Comparison of ENCODE assay signal across 15 mouse cellular contexts in genomic region chr10:116362645-116363044, GRCm38 (mm10).
A peak's percentile ranks its signal among the peaks of the same experiment; 100 is the strongest.
DNase-seq lines count a peak whose midpoint lies in the region; ATAC-seq lines count a peak whose summit lies in the region.
"Had no signal": no experiment of that assay in that cellular context is flagged by ENCODE, and none has a peak within 500 bp of the region (broad histone marks: within the 10 kb centered on the region; RNA-seq: fewer than 3 reads in every experiment).

No protein-coding gene starts in this region.

- no peaks in the 10 kb centered on the region for H3K36me3 ChIP-seq in forebrain, embryonic 13.5 days (ENCODE audit: poor library complexity, severe bottlenecking)
- H3K36me3 ChIP-seq in forebrain, embryonic 12.5 days (replicated peaks), result no peaks in the 10 kb centered on the region
- H3K36me3 ChIP-seq in midbrain, embryonic 14.5 days (ENCODE audit: control insufficient read depth, insufficient read depth, low read length), result no peaks in the 10 kb centered on the region
- no peaks in the 10 kb centered on the region for H3K36me3 ChIP-seq in midbrain, embryonic 11.5 days (ENCODE audit: control insufficient read depth, insufficient read depth, low read length)
- H3K36me3 ChIP-seq in hindbrain, embryonic 14.5 days (replicated peaks; ENCODE audit: control insufficient read depth, insufficient read depth), result no peaks in the 10 kb centered on the region
- H3K36me3 ChIP-seq: liver, embryonic 12.5 days had no signal

- H3K27me3 ChIP-seq in forebrain, embryonic 13.5 days, result no peaks in the 10 kb centered on the region
- H3K27me3 ChIP-seq in forebrain, embryonic 12.5 days, result no peaks in the 10 kb centered on the region
- H3K27me3 ChIP-seq in midbrain, embryonic 14.5 days (ENCODE audit: control insufficient read depth, insufficient read depth, low read length), result no peaks in the 10 kb centered on the region
- no peaks in the 10 kb centered on the region for H3K27me3 ChIP-seq in midbrain, embryonic 11.5 days (ENCODE audit: control insufficient read depth, insufficient read depth, low read length)
- H3K27me3 ChIP-seq in hindbrain, embryonic 14.5 days (ENCODE audit: control insufficient read depth, insufficient read depth, low read length), result no peaks in the 10 kb centered on the region
- H3K27me3 ChIP-seq: liver, embryonic 12.5 days had no signal

- H3K4me1 ChIP-seq in forebrain, embryonic 13.5 days, result peaks cover 13% of the 10 kb centered on the region
- peaks cover 8% of the 10 kb centered on the region; the same call in 1 of the 2 replicates for H3K4me1 ChIP-seq in forebrain, embryonic 12.5 days
- peaks cover 4% of the 10 kb centered on the region; the same call in 1 of the 2 replicates for H3K4me1 ChIP-seq in midbrain, embryonic 14.5 days (ENCODE audit: control insufficient read depth, insufficient read depth, low read length)
- peaks cover 2% of the 10 kb centered on the region; the same call in 1 of the 2 replicates for H3K4me1 ChIP-seq in midbrain, embryonic 11.5 days (ENCODE audit: control insufficient read depth, insufficient read depth, low read length)
- H3K4me1 ChIP-seq in hindbrain, embryonic 14.5 days (replicated peaks; ENCODE audit: control insufficient read depth, insufficient read depth, low read length), result no peaks in the 10 kb centered on the region

- H3K4me3 ChIP-seq in forebrain, embryonic 13.5 days, result no peak overlapping the region
- H3K4me3 ChIP-seq in forebrain, embryonic 12.5 days (replicated peaks), result no peak overlapping the region
- no peak overlapping the region for H3K4me3 ChIP-seq in midbrain, embryonic 14.5 days (replicated peaks; ENCODE audit: low read depth, low read length)
- no peak overlapping the region for H3K4me3 ChIP-seq in midbrain, embryonic 11.5 days (ENCODE audit: low read depth, low read length)
- no peak overlapping the region for H3K4me3 ChIP-seq in hindbrain, embryonic 14.5 days (replicated peaks; ENCODE audit: low read length)
- H3K4me3 ChIP-seq: liver, embryonic 12.5 days had no signal

- ATAC-seq in forebrain, embryonic 13.5 days, result peak; percentile 39
- no peak for ATAC-seq in forebrain, embryonic 12.5 days (ENCODE audit: low FRiP score)
- no peak; the same call in 1 of the 2 replicates for ATAC-seq in midbrain, embryonic 14.5 days (ENCODE audit: low FRiP score, low TSS enrichment)
- ATAC-seq in midbrain, embryonic 11.5 days (ENCODE audit: low FRiP score), result no peak
- peak; percentile 59; the same call in 1 of the 2 replicates for ATAC-seq in hindbrain, embryonic 14.5 days (ENCODE audit: low FRiP score)
- ATAC-seq: liver, embryonic 12.5 days had no signal

- H3K27ac ChIP-seq in forebrain, embryonic 13.5 days, result 0 out of 2 replicates have a peak overlapping the region, but pooled peaks have one; percentile 25
- H3K27ac ChIP-seq in forebrain, embryonic 12.5 days, result no peak overlapping the region
- H3K27ac ChIP-seq in midbrain, embryonic 14.5 days (replicated peaks; ENCODE audit: low read depth, low read length), result peak overlapping the region; percentile 53; the same call in 1 of the 2 replicates
- no peak overlapping the region for H3K27ac ChIP-seq in midbrain, embryonic 11.5 days (ENCODE audit: low read depth, low read length)
- 0 out of 2 replicates have a peak overlapping the region, but pooled peaks have one; percentile 58 for H3K27ac ChIP-seq in hindbrain, embryonic 14.5 days
- H3K27ac ChIP-seq: kidney, postnatal 0 days; liver, embryonic 12.5 days had no signal

- H3K9me3 ChIP-seq in forebrain, embryonic 13.5 days (replicated peaks), result no peaks in the 10 kb centered on the region
- no peaks in the 10 kb centered on the region for H3K9me3 ChIP-seq in forebrain, embryonic 12.5 days
- no peaks in the 10 kb centered on the region for H3K9me3 ChIP-seq in midbrain, embryonic 14.5 days (ENCODE audit: control insufficient read depth, low read length)
- no peaks in the 10 kb centered on the region for H3K9me3 ChIP-seq in midbrain, embryonic 11.5 days (ENCODE audit: control insufficient read depth, low read length)
- H3K9me3 ChIP-seq in hindbrain, embryonic 14.5 days (ENCODE audit: control insufficient read depth, low read length), result no peaks in the 10 kb centered on the region
- H3K9me3 ChIP-seq: liver, embryonic 12.5 days had no signal

- no peak overlapping the region for H3K4me2 ChIP-seq in forebrain, embryonic 13.5 days
- no peak overlapping the region for H3K4me2 ChIP-seq in forebrain, embryonic 12.5 days
- H3K4me2 ChIP-seq in midbrain, embryonic 14.5 days (ENCODE audit: low read length), result no peak overlapping the region
- H3K4me2 ChIP-seq in midbrain, embryonic 11.5 days, result no peak overlapping the region
- no peak overlapping the region for H3K4me2 ChIP-seq in hindbrain, embryonic 14.5 days (replicated peaks)
- H3K4me2 ChIP-seq: heart, embryonic 11.5 days; liver, embryonic 12.5 days; lung, embryonic 14.5 days had no signal

- no peak overlapping the region for H3K9ac ChIP-seq in forebrain, embryonic 13.5 days
- H3K9ac ChIP-seq in forebrain, embryonic 12.5 days, result no peak overlapping the region
- no peak overlapping the region for H3K9ac ChIP-seq in midbrain, embryonic 14.5 days (replicated peaks; ENCODE audit: low read length)
- H3K9ac ChIP-seq in midbrain, embryonic 11.5 days (ENCODE audit: low read length), result no peak overlapping the region
- no peak overlapping the region for H3K9ac ChIP-seq in hindbrain, embryonic 14.5 days
- H3K9ac ChIP-seq: liver, embryonic 12.5 days; lung, embryonic 14.5 days had no signal

- WGBS in forebrain, embryonic 13.5 days, result 80% methylated on average over 8 of the region's 8 CpGs
- whole genome bisulfite sequencing in forebrain, embryonic 12.5 days, result 85% methylated on average over 8 of the region's 8 CpGs
- 41% methylated on average over 8 of the region's 8 CpGs for WGBS in midbrain, embryonic 14.5 days
- 70% methylated on average over 8 of the region's 8 CpGs for WGBS in midbrain, embryonic 11.5 days
- 58% methylated on average over 8 of the region's 8 CpGs for WGBS in hindbrain, embryonic 14.5 days

- DNase-seq in midbrain, embryonic 14.5 days, result peak; percentile 55
- DNase-seq in midbrain, embryonic 11.5 days (ENCODE audit: low spot score, missing footprints), result no peak
- no peak for DNase-seq in hindbrain, embryonic 14.5 days (ENCODE audit: low spot score)
- no peak for DNase-seq in frontal cortex, adult 2 months (ENCODE audit: extremely low spot score in 1 of 2, low spot score in 1 of 2)
- DNase-seq in left cerebral cortex, adult 9 months (ENCODE audit: low spot score in 2 of 2), result no peak
- DNase-seq: adrenal gland, adult 8-10 months; gastrocnemius, postnatal 36 days; heart, postnatal 14 days; lung, embryonic 14.5 days; thymus, postnatal 4 days had no signal

Comparison
In these comparisons a context has a peak if more than half of its experiments do, and no peak if none do; other contexts are left out.
1. ATAC-seq: peak in forebrain, embryonic 13.5 days (single experiment) and hindbrain, embryonic 14.5 days (single experiment); none in forebrain, embryonic 12.5 days (single experiment), midbrain, embryonic 14.5 days (single experiment) and midbrain, embryonic 11.5 days (single experiment).
2. H3K27ac ChIP-seq: peak in forebrain, embryonic 13.5 days (single experiment), midbrain, embryonic 14.5 days (single experiment) and hindbrain, embryonic 14.5 days (single experiment); none in forebrain, embryonic 12.5 days (single experiment) and midbrain, embryonic 11.5 days (single experiment).